Mouse (Mus musculus) cerebellum, postnatal 25 days (tissue): ENCODE measurements at regions not wholly inside any gene's neighbourhood (a gene's known extent, or its start where the extent isn't known, plus 50 kb on each side); places are given as distances from the start of the nearest gene placed in this dataset.

Experiments
- DNase-seq, 2 experiments: peaks; one replicate each; pipeline ENCODE4 v3.0.0; 2021; ENCODE audit warnings: mixed read lengths in 2 of 2

- peak in 1 of 2 experiments; percentile 33 for DNase-seq
Measured at GRCm38 (mm10) chr14:91089326-91089725, 2618.1 kb upstream of the Pcdh20 start.
